Mouse (Mus musculus) CH12.LX (cell line): ENCODE data around the gene Serpinb2. TPM values are rescaled to one million over a fixed set of nuclear protein-coding genes. Genes with fewer than 3 reads are reported as not detected.
A peak's percentile ranks its signal among the peaks of the same experiment; 100 is the strongest.

Experiments
- DNase-seq: peaks from one replicate; pipeline ENCODE4 v3.0.0-alpha.2; 2013; ENCODE audit errors: extremely low read depth
- H3K27ac ChIP-seq: 2 replicates; pipeline ENCODE4 v1.5.1; 2012; ENCODE audit warnings: low read depth, mild to moderate bottlenecking, control low read depth, moderate library complexity; ENCODE audit not compliant: insufficient read depth
- H3K27me3 ChIP-seq: replicated peaks from 2 replicates; pipeline ENCODE3; 2012; ENCODE audit warnings: inconsistent platforms
- H3K36me3 ChIP-seq, 2 experiments: replicated peaks in 1 of 2; 2 replicates each; pipeline versions ENCODE3 to v1.6.1; 2012; ENCODE audit warnings: inconsistent platforms in 1 of 2, low read length in 1 of 2, mild to moderate bottlenecking in 1 of 2, mixed read lengths in 1 of 2, moderate library complexity in 1 of 2; ENCODE audit not compliant: control insufficient read depth in 1 of 2, insufficient read depth in 1 of 2
- H3K4me1 ChIP-seq, 2 experiments: 2 replicates each; pipeline ENCODE4 v1.6.1; 2012; ENCODE audit warnings: inconsistent platforms in 1 of 2, moderate library complexity in 1 of 2; ENCODE audit not compliant: insufficient read depth in 2 of 2, control insufficient read depth in 1 of 2
- H3K4me2 ChIP-seq: 2 replicates; pipeline ENCODE4 v1.6.1; 2012; ENCODE audit warnings: low read depth, mild to moderate bottlenecking, control low read depth; ENCODE audit not compliant: poor library complexity, insufficient read depth, severe bottlenecking
- H3K4me3 ChIP-seq, 3 experiments: fragments of 150-350 bp in 1 of 3; sonication (generic) in 1 of 3; replicated peaks in 1 of 3; 2 replicates each; pipeline versions ENCODE3 to v1.5.1; 2011 to 2012; ENCODE audit warnings: low read depth in 2 of 3, low read length in 2 of 3, mild to moderate bottlenecking in 2 of 3, moderate library complexity in 2 of 3, control low read depth in 1 of 3, improper control_type of control experiment in 1 of 3, inconsistent platforms in 1 of 3, mixed read lengths in 1 of 3; ENCODE audit not compliant: poor library complexity in 1 of 3
- H3K79me2 ChIP-seq: replicated peaks from 2 replicates; pipeline ENCODE4 v1.6.1; 2012; ENCODE audit warnings: mild to moderate bottlenecking, moderate library complexity; ENCODE audit not compliant: control insufficient read depth, poor library complexity, insufficient read depth, severe bottlenecking; ENCODE audit errors: extremely low read depth
- H3K9ac ChIP-seq: 2 replicates; pipeline ENCODE4 v1.6.1; 2012; ENCODE audit warnings: low read depth, mild to moderate bottlenecking, control low read depth, moderate library complexity; ENCODE audit not compliant: insufficient read depth
- H3K9me3 ChIP-seq: replicated peaks from 2 replicates; pipeline ENCODE3; 2012; ENCODE audit warnings: low read length, inconsistent platforms, mixed read lengths
- BHLHE40 ChIP-seq: IDR thresholded peaks from 2 replicates; pipeline ENCODE4 v1.6.1; 2011; ENCODE audit warnings: mild to moderate bottlenecking, low read depth, low read length, improper control_type of control experiment
- ELF1 ChIP-seq: IDR thresholded peaks from 2 replicates; pipeline ENCODE4 v1.6.1; 2014; ENCODE audit warnings: low read depth, mild to moderate bottlenecking, inconsistent platforms, low read length, improper control_type of control experiment
- EP300 ChIP-seq: IDR thresholded peaks from 2 replicates; pipeline ENCODE4 v1.6.1; 2011; ENCODE audit warnings: low read length, improper control_type of control experiment
- IRF4 ChIP-seq: IDR thresholded peaks from 2 replicates; pipeline ENCODE4 v1.6.1; 2014; ENCODE audit warnings: low read depth, mild to moderate bottlenecking, inconsistent platforms, low read length, improper control_type of control experiment
- JUND ChIP-seq: conservative IDR thresholded peaks from 2 replicates; pipeline ENCODE4 v1.6.1; 2011; ENCODE audit warnings: low read depth, low read length, improper control_type of control experiment
- KAT2A ChIP-seq: IDR thresholded peaks from 2 replicates; pipeline ENCODE4 v1.6.1; 2012; ENCODE audit warnings: low read length, improper control_type of control experiment, inconsistent platforms; ENCODE audit not compliant: insufficient replicate concordance
- MAX ChIP-seq: IDR thresholded peaks from 2 replicates; pipeline ENCODE4 v1.6.1; 2011; ENCODE audit warnings: low read length, improper control_type of control experiment
- MAZ ChIP-seq: IDR thresholded peaks from 2 replicates; pipeline ENCODE4 v1.6.1; 2012; ENCODE audit warnings: low read depth, mild to moderate bottlenecking, inconsistent platforms, low read length, improper control_type of control experiment, moderate library complexity
- MYC ChIP-seq: IDR thresholded peaks from 2 replicates; pipeline ENCODE4 v1.6.1; 2011; ENCODE audit warnings: low read depth, mild to moderate bottlenecking, improper control_type of control experiment, low read length
- NELFE ChIP-seq: IDR thresholded peaks from 2 replicates; pipeline ENCODE4 v1.6.1; 2011; ENCODE audit warnings: low read depth, low read length, improper control_type of control experiment
- PAX5 ChIP-seq: IDR thresholded peaks from 2 replicates; pipeline ENCODE4 v1.6.1; 2012; ENCODE audit warnings: low read length, inconsistent platforms, mixed read lengths
- POLR2A ChIP-seq: IDR thresholded peaks from 2 replicates; pipeline ENCODE4 v1.6.1; 2011; ENCODE audit warnings: low read depth, mild to moderate bottlenecking, improper control_type of control experiment, low read length
- SMC3 ChIP-seq: IDR thresholded peaks from 2 replicates; pipeline ENCODE4 v1.6.1; 2011; ENCODE audit warnings: low read depth, low read length, improper control_type of control experiment
- TCF12 ChIP-seq: IDR thresholded peaks from 2 replicates; pipeline ENCODE4 v1.6.1; 2014; ENCODE audit warnings: low read depth, mild to moderate bottlenecking, inconsistent platforms, low read length, improper control_type of control experiment
- ZC3H11A ChIP-seq: IDR thresholded peaks from 2 replicates; pipeline ENCODE4 v1.6.1; 2012; ENCODE audit warnings: low read depth, mild to moderate bottlenecking, inconsistent platforms, low read length, improper control_type of control experiment
- ZMIZ1 ChIP-seq: IDR thresholded peaks from 2 replicates; pipeline ENCODE4 v1.6.1; 2012; ENCODE audit warnings: low read depth, mild to moderate bottlenecking, inconsistent platforms, low read length, improper control_type of control experiment
- ZNF384 ChIP-seq: IDR thresholded peaks from 2 replicates; pipeline ENCODE4 v1.6.1; 2012; ENCODE audit warnings: low read depth, low read length, improper control_type of control experiment, inconsistent platforms
- dilution Hi-C: fragments of 300-500 bp; cut with MboI; formaldehyde crosslinking; loops from 2 replicates; pipeline ENCODE4 v1.14.3; 2020; ENCODE audit warnings: low sequenced_read_pairs; ENCODE audit not compliant: extremely low pct_unique_long_range_greater_than_20kb, extremely low pct_ligation_motif_present
- in situ Hi-C: fragments of 300-500 bp; cut with MboI; formaldehyde crosslinking; loops from 3 replicates; pipeline ENCODE4 v1.14.3; 2019; ENCODE audit warnings: low sequenced_read_pairs, low pct_ligation_motif_present, low pct_unique_long_range_greater_than_20kb, mixed read lengths
- polyA plus RNA-seq: library from polyadenylated mRNA; unstranded; fragments of >175 nt; gene quantifications from 2 replicates; pipeline ENCODE4 v1.2.1, GENCODE M21; 2012; ENCODE audit warnings: low read depth; ENCODE audit not compliant: insufficient read length
- total RNA-seq, 2 experiments: library from RNA; depleted of rRNA; stranded (reverse); fragments of 300-350 nt in 1 of 2; fragments of >200 nt in 1 of 2; gene quantifications; 2 replicates each; pipeline ENCODE4 v1.2.3; 2012 to 2014

Gene Serpinb2
- total and polyA plus RNA-seq, 3 experiments, result not detected

DNA sequence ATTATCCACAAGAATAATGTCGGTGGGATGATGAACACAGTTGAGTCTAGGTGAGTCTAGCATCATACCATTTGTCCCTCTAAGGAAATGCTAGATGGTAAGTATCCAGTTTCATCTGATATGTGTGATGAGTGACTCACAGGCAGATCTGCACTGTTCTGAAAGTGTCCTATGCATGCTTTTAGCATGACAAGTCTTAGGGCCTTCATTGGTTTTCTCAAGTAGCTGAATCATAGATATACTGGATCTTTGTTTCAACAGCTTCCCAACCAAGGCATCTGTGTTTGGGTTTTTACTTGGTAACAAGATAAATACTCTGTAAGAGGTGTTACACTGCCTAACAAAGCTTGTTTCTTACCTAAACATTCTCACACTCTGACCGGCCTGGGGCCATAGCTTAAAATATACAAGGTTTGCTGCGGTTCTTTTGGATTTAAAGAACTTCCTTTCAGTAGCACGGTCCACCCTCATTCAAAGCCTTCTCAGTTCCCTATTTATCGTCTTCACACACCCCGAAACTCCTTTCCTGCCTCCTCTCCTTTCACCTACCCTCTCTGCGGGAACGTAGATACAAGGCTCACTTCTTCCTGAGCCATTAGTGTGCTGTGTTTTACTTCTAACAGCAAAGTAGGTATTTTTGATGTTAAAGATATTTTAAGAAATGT lies 5.2 kb upstream of the Serpinb2 start:
- Histone ChIP-seq H3K9me3 (no peaks in the 10 kb centered on the region), H3K36me3 (no peaks in the 10 kb centered on the region), H3K79me2 (no peaks in the 10 kb centered on the region)
- in situ Hi-C loops, result no loop called here
- DNase-seq, result peak; percentile 21
- TF ChIP-seq JUND (no peak), MAZ (no peak), EP300 (peak; percentile 67), ZC3H11A (no peak), ZMIZ1 (no peak), KAT2A (no peak), ZNF384 (no peak), BHLHE40 (peak; percentile 42), IRF4 (peak; percentile 67), NELFE (no peak)
- TF ChIP-seq, all 38 proteins: peak for 3
- H3K9ac ChIP-seq, result no peak overlapping the region
- dilution Hi-C loops, result no loop called here
- H3K4me2 ChIP-seq, result peak overlapping the region; percentile 19
- no peaks in the 10 kb centered on the region for H3K27me3 ChIP-seq
- H3K4me1 ChIP-seq, result peaks cover 2 to 7% of the 10 kb centered on the region in 2 experiments; a peak in 2 of 4 replicates
- H3K4me3 ChIP-seq, result no peak overlapping the region
- H3K27ac ChIP-seq, result no peak overlapping the region

DNA sequence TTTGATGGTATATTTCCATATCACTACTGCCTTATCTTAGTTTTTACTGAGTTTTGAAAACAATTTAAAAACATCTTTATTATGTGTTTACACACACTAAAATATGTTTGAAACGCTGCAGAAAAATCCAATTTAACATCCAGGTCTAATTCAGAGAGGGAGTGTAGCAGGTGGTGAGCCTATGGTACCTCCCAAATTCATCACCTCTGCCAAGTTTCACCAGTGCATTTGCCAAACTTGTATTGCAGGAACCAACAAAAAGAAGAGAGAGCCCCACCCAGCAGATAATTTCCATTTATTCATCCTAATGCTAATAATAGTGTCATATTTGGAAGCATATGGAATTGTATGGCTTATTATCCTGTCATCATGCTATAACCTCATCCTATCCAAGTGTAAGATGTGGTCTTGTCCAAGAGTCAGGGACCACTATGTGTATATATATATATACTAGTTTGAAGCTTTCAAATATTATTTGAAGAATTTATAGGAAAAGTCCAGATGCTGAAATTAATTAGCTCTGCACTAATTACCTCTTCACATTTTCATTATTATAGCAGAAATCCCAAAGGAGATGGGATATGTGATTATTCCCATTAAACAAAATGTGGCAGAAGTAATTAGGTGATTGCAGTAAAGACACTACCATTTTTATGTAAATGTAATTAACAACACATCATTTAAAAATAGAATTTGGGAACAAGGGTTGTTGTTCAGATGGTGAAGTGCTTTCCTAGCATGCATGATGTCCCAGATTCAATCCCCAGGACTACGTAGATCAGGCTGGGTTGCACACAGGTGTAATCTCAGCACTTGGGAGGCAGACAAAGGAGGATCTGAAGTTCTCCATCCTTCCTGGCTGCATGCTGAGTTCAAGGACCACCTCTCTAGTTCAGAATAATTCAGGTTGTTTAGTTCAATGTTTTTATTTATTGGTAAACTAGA lies 1.2 kb downstream of the Serpinb2 start:
- Histone ChIP-seq H3K9ac (no peak overlapping the region), H3K4me1 (peaks cover 0 to 15% of the 10 kb centered on the region in 2 experiments; a peak in 2 of 4 replicates), H3K27me3 (no peaks in the 10 kb centered on the region), H3K79me2 (no peaks in the 10 kb centered on the region), H3K4me3 (no peak overlapping the region), H3K36me3 (no peaks in the 10 kb centered on the region), H3K27ac (no peak overlapping the region), H3K4me2 (no peak overlapping the region), H3K9me3 (no peaks in the 10 kb centered on the region)
- in situ Hi-C loops, result no loop called here
- no peak for DNase-seq
- TF ChIP-seq POLR2A, result no peak
- dilution Hi-C loops, result no loop called here

DNA sequence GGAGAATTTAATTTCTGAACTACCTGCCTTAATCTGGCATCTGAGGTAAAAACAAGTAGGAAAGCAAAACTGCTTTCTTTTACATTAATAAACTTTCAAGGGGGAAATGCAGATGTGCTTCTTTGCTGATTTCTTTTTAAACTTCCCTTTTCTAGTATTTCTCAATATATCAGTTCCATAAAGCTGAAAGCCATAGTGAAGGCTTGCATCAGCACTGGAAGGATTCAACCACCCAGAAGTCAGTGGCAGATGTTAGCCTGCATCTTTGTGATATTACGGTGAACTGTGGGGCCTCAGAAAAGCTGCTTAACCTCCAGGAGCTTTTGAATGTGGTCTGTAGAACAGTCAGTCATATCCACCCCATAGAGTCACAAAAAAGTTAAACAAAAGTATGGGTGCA lies 2.3 kb downstream of the Serpinb2 start:
- H3K36me3 ChIP-seq, result no peaks in the 10 kb centered on the region
- H3K4me2 ChIP-seq, result no peak overlapping the region
- H3K4me1 ChIP-seq, result peaks cover 2 to 23% of the 10 kb centered on the region in 2 experiments; a peak in 2 of 4 replicates
- H3K27me3 ChIP-seq, result no peaks in the 10 kb centered on the region
- no peak overlapping the region for H3K4me3 ChIP-seq
- dilution Hi-C loops, result no loop called here
- no peak for DNase-seq
- no peaks in the 10 kb centered on the region for H3K79me2 ChIP-seq
- TF ChIP-seq MYC (no peak), JUND (no peak), PAX5 (no peak), ELF1 (no peak), SMC3 (no peak), MAX (no peak), ZMIZ1 (no peak), ZNF384 (no peak), TCF12 (no peak), IRF4 (no peak)
- TF ChIP-seq, all 38 proteins: peak for 0
- H3K9me3 ChIP-seq, result no peaks in the 10 kb centered on the region
- no peak overlapping the region for H3K27ac ChIP-seq
- in situ Hi-C loops, result no loop called here
- H3K9ac ChIP-seq, result no peak overlapping the region
